ENCODE assay signal across 14 mouse cellular contexts in genomic region chrX:164424821-164425220, GRCm38 (mm10). TPM values are rescaled to one million over a fixed set of nuclear protein-coding genes. Genes with fewer than 3 reads are reported as not detected.
"Had no signal": no experiment of that assay in that cellular context is flagged by ENCODE, and none has a peak within 500 bp of the region (broad histone marks: within the 10 kb centered on the region; RNA-seq: fewer than 3 reads in every experiment).

No protein-coding gene starts in this region.

- H3K27ac ChIP-seq: intestine, embryonic 15.5 days; kidney, embryonic 15.5 days; limb, embryonic 12.5 days; lung, embryonic 15.5 days; macrophage; midbrain, embryonic 13.5 days; stomach, postnatal 0 days had no signal

- H3K27me3 ChIP-seq: intestine, embryonic 15.5 days; lung, embryonic 15.5 days had no signal

- H3K4me3 ChIP-seq: intestine, embryonic 15.5 days; kidney, embryonic 15.5 days; limb, embryonic 12.5 days; lung, embryonic 15.5 days; midbrain, embryonic 13.5 days had no signal

- ATAC-seq: intestine, embryonic 15.5 days; midbrain, embryonic 13.5 days had no signal

- H3K4me1 ChIP-seq: intestine, embryonic 15.5 days had no signal

- DNase-seq: kidney, adult 18-20 months; kidney, postnatal 14 days; layer of hippocampus, adult 9-11 months; lung, postnatal 14 days had no signal

- H3K4me2 ChIP-seq: intestine, embryonic 15.5 days; kidney, embryonic 15.5 days; limb, embryonic 12.5 days; lung, embryonic 15.5 days; midbrain, embryonic 13.5 days had no signal

- H3K9ac ChIP-seq: intestine, embryonic 15.5 days; kidney, embryonic 15.5 days; limb, embryonic 12.5 days; lung, embryonic 15.5 days; midbrain, embryonic 13.5 days had no signal

- H3K36me3 ChIP-seq: intestine, embryonic 15.5 days; midbrain, embryonic 13.5 days had no signal

- H3K9me3 ChIP-seq: intestine, embryonic 15.5 days; kidney, embryonic 15.5 days; limb, embryonic 12.5 days; lung, embryonic 15.5 days; midbrain, embryonic 13.5 days had no signal

RNA-seq across cellular contexts. Expression of gene Asb11, which starts 12.0 kb away (rescaled TPM):
- total RNA-seq: midbrain, postnatal 0 days had no signal
- polyA plus RNA-seq: kidney, embryonic 15.5 days; limb, embryonic 12.5 days; liver, adult 2 months; macrophage; midbrain, embryonic 13.5 days; midbrain, postnatal 0 days; neural tube, embryonic 14.5 days had no signal

RNA-seq across cellular contexts. Expression of gene Vegfd, which starts 51.6 kb away (rescaled TPM):
- polyA plus RNA-seq: macrophage had no signal
